Mouse (Mus musculus) kidney, embryonic 16.5 days (tissue): Measurements from ENCODE around the gene Vmn2r58. TPM values are rescaled to one million over a fixed set of nuclear protein-coding genes. Genes with fewer than 3 reads are reported as not detected.
"Not testable (repeated sequence)": the region's sequence is repeated elsewhere in the genome, so short reads cannot be mapped to it uniquely, and the experiment has no call there.

Source experiments
- ATAC-seq: fragments of 200-750 bp; cut with Nextera tagmentation; 2 replicates; pipeline ENCODE4 v1.8.0; 2017; ENCODE audit warnings: moderate TSS enrichment; ENCODE audit not compliant: low FRiP score, low TSS enrichment
- H3K27ac ChIP-seq: fragments of 300-500 bp; sonication (generic); 2 replicates; pipeline ENCODE4 v1.5.1; 2014; ENCODE audit warnings: low read length
- H3K27me3 ChIP-seq: fragments of 300-500 bp; sonication (generic); 2 replicates; pipeline ENCODE4 v1.6.1; 2014; ENCODE audit warnings: low read length, control low read depth, mixed read lengths; ENCODE audit not compliant: insufficient read depth
- H3K36me3 ChIP-seq: fragments of 300-500 bp; sonication (generic); 2 replicates; pipeline ENCODE4 v1.6.1; 2014; ENCODE audit warnings: low read length, control low read depth, mixed read lengths; ENCODE audit not compliant: insufficient read depth
- H3K4me1 ChIP-seq: fragments of 300-500 bp; sonication (generic); 2 replicates; pipeline ENCODE4 v1.6.1; 2014; ENCODE audit warnings: low read length, control low read depth, mixed read lengths; ENCODE audit not compliant: insufficient read depth
- H3K4me2 ChIP-seq: fragments of 300-500 bp; sonication (generic); replicated peaks from 2 replicates; pipeline ENCODE4 v1.6.1; 2014; ENCODE audit warnings: low read depth, low read length
- H3K4me3 ChIP-seq: fragments of 300-500 bp; sonication (generic); 2 replicates; pipeline ENCODE4 v1.5.1; 2014; ENCODE audit warnings: mild to moderate bottlenecking, low read length
- H3K9ac ChIP-seq: fragments of 300-500 bp; sonication (generic); replicated peaks from 2 replicates; pipeline ENCODE4 v1.6.1; 2014; ENCODE audit warnings: low read length
- H3K9me3 ChIP-seq: fragments of 300-500 bp; sonication (generic); 2 replicates; pipeline ENCODE4 v1.6.1; 2016; ENCODE audit warnings: low read length, control low read depth
- WGBS: fragments of 180-500 bp; shearing (Covaris S2); extraction: QIAGEN DNeasy Blood & Tissue Kit; methylation state at CpG from one replicate; pipeline ENCODE4 v1.1.7; 2014; 5-methylcytosine and 5-hydroxymethylcytosine counted together
- polyA plus RNA-seq: library from polyadenylated mRNA; unstranded; fragments of >200 nt; fragmentation: Nextera tagmentation; extraction: Ambion mirVana; gene quantifications from 2 replicates; pipeline ENCODE4 v1.2.1, GENCODE M21; 2015

Gene Vmn2r58
- not detected in 2 replicates for polyA plus RNA-seq

GRCm38 (mm10) chr7:41872612-41873011, at the start of gene Vmn2r58:
TSS of gene Vmn2r58 (minus strand) at chr7:41872712.
- H3K27ac ChIP-seq, H3K4me3 ChIP-seq, ATAC-seq, H3K4me1 ChIP-seq, H3K27me3 ChIP-seq, H3K9me3 ChIP-seq, H3K9ac ChIP-seq, H3K36me3 ChIP-seq, H3K4me2 ChIP-seq: not testable (repeated sequence)
- 70% methylated on average over 5 of the region's 5 CpGs for WGBS

Other genes with a start within 250 kb of the Vmn2r58 start
- 12.6 and 13.5 TPM in 2 replicates for gene Zfp788, start 239.5 kb downstream of the Vmn2r58 start, polyA plus RNA-seq
- gene Vmn2r59, start 186.3 kb upstream of the Vmn2r58 start, polyA plus RNA-seq = not detected in 2 replicates
- not detected in 2 replicates for gene Vmn2r60, start 235.1 kb upstream of the Vmn2r58 start, polyA plus RNA-seq